Mouse (Mus musculus) liver, postnatal 0 days (tissue): Measurements from ENCODE around the gene Rpl4. TPM values are rescaled to one million over a fixed set of nuclear protein-coding genes. Genes with fewer than 3 reads are reported as not detected.
A peak's percentile ranks its signal among the peaks of the same experiment; 100 is the strongest.

Source experiments
- ATAC-seq: fragments of 200-750 bp; cut with Nextera tagmentation; 2 replicates; pipeline ENCODE4 v1.8.0; 2017; ENCODE audit warnings: mild to moderate bottlenecking, moderate library complexity
- DNase-seq: peaks from one replicate; pipeline ENCODE4 v3.0.0-alpha.2; 2016
- H3K27ac ChIP-seq: fragments of 300-500 bp; sonication (generic); 2 replicates; pipeline ENCODE4 v1.5.1; 2014; ENCODE audit warnings: antibody characterized with exemption, moderate library complexity, mild to moderate bottlenecking, low read depth
- H3K27me3 ChIP-seq: fragments of 300-500 bp; sonication (generic); 2 replicates; pipeline ENCODE4 v1.6.1; 2014; ENCODE audit warnings: low read length, control low read depth, mixed read lengths; ENCODE audit not compliant: insufficient read depth
- H3K36me3 ChIP-seq: fragments of 300-500 bp; sonication (generic); replicated peaks from 2 replicates; pipeline ENCODE4 v1.6.1; 2014; ENCODE audit warnings: mild to moderate bottlenecking, control low read depth, low read length, moderate library complexity, mixed read lengths; ENCODE audit not compliant: insufficient read depth
- H3K4me1 ChIP-seq: fragments of 300-500 bp; sonication (generic); 2 replicates; pipeline ENCODE4 v1.6.1; 2014; ENCODE audit warnings: antibody characterized with exemption, mild to moderate bottlenecking, control low read depth; ENCODE audit not compliant: insufficient read depth
- H3K4me2 ChIP-seq: fragments of 300-500 bp; sonication (generic); 2 replicates; pipeline ENCODE4 v1.6.1; 2014; ENCODE audit warnings: low read depth, mild to moderate bottlenecking, low read length, moderate library complexity, mixed read lengths
- H3K4me3 ChIP-seq: fragments of 300-500 bp; sonication (generic); 2 replicates; pipeline ENCODE4 v1.5.1; 2014; ENCODE audit warnings: low read depth, low read length
- H3K9ac ChIP-seq: fragments of 300-500 bp; sonication (generic); replicated peaks from 2 replicates; pipeline ENCODE4 v1.6.1; 2014; ENCODE audit warnings: mild to moderate bottlenecking, moderate library complexity
- H3K9me3 ChIP-seq: fragments of 300-500 bp; sonication (generic); 2 replicates; pipeline ENCODE4 v1.6.1; 2016; ENCODE audit warnings: mild to moderate bottlenecking, control low read depth, low read length, mixed read lengths
- CTCF ChIP-seq: sonication (generic); IDR thresholded peaks from 2 replicates; pipeline ENCODE4 v1.5.1; 2016; ENCODE audit warnings: antibody characterized with exemption, low read depth
- EP300 ChIP-seq: IDR thresholded peaks from 2 replicates; pipeline ENCODE4 v1.6.1; 2016; ENCODE audit warnings: antibody characterized with exemption, low read depth, mild to moderate bottlenecking
- WGBS: fragments of 180-500 bp; shearing (Covaris S2); extraction: QIAGEN DNeasy Blood & Tissue Kit; methylation state at CpG from one replicate; pipeline ENCODE4 v1.1.7; 2014; ENCODE audit not compliant: insufficient replicate concordance; 5-methylcytosine and 5-hydroxymethylcytosine counted together
- polyA plus RNA-seq: library from polyadenylated mRNA; unstranded; fragments of >200 nt; fragmentation: Nextera tagmentation; extraction: Ambion mirVana; gene quantifications from 2 replicates; pipeline ENCODE4 v1.2.1, GENCODE M21; 2015

Rpl4 gene
- polyA plus RNA-seq, 1 experiment from 2014 or later, result 612 TPM

DNA sequence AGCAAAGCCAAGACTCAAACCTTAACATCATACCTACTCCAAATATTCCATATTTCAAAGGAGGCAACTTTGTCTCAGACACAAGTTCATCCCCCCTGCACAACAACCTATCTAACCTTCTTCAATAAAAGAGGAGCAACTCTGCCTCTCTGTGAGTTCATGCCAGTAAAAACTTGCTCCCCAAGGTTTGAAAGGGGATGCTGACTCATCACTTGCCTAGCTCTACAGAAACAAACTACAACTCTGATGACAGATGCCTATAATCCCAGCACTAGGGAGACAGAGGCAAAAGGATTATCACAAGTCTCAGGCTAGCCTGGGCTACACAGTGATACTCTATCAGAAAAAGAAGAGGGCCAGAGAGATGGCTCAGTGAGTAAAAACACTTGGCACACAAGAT, 44.7 kb downstream of the Rpl4 start:
- TF ChIP-seq EP300, result no peak
- TF ChIP-seq CTCF, result no peak
- no peak for ATAC-seq
- H3K36me3 ChIP-seq, result peaks cover 10% of the 10 kb centered on the region; the same call in 1 of the 2 replicates
- H3K9me3 ChIP-seq, result no peaks in the 10 kb centered on the region
- no peak overlapping the region for H3K27ac ChIP-seq
- no peak overlapping the region for H3K4me3 ChIP-seq
- no peaks in the 10 kb centered on the region for H3K27me3 ChIP-seq
- H3K4me2 ChIP-seq, result no peak overlapping the region
- no peak for DNase-seq
- no peak overlapping the region for H3K9ac ChIP-seq
- H3K4me1 ChIP-seq, result peaks cover 20% of the 10 kb centered on the region

DNA sequence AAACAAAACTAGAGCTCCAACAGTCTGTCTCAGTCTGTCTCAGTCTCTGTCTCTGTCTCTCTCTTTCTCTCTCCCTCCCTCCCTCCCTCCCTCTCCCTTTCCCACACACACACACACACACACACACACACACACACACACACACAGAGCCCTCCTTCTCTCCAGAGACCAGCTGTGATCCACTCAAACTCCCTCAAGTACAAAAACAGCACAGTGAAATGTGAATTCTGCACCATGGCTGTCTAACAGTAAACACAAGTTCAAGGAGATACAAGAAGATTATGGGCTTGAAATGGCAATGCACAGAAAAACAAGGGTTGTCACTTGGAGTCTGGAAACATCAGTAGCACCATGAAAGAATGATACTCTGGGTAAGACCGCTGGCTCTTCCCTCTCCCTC, 46.1 kb downstream of the Rpl4 start:
- 90% methylated on average over 1 of the region's 1 CpGs for WGBS
- ATAC-seq, result no peak
- 0 out of 2 replicates have a peak, but pooled peaks cover 2% of the 10 kb centered on the region for H3K36me3 ChIP-seq

DNA sequence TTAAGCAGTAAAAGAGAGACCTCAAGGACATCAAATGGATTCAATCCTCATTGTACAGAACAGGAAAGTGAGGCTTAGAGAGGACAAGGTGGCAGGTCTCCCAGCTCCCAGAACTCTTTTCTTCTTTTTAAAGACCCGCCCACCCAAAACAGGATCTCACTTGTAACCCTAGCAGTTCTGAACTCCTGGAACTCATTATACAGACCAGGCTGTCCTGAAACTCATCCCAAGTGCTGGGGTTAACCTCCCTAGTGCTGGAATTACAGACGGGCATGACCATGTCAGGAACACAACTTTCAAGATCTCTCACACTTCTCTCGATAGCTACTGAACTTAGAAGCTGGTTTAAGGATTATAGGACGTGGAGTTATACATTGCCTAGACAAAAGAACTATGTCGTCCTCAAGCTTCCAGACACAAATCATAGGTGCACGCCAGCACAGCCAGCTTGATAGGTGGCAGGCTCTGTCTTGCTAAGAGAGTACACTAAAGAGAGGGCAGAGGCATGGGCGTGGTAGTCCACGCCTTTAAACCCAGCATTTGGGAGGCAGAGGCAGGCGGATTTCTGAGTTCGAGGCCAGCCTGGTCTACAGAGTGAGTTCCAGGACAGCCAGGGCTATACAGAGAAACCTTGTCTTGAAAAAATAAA, 46.7 kb downstream of the Rpl4 start:
- no peak overlapping the region for H3K4me2 ChIP-seq
- H3K4me3 ChIP-seq, result no peak overlapping the region
- no peaks in the 10 kb centered on the region for H3K36me3 ChIP-seq
- no peaks in the 10 kb centered on the region for H3K27me3 ChIP-seq
- DNase-seq (no peak), ATAC-seq (no peak)
- WGBS, result 81% methylated on average over 10 of the region's 10 CpGs
- no peak overlapping the region for H3K27ac ChIP-seq
- H3K9ac ChIP-seq, result no peak overlapping the region
- TF ChIP-seq CTCF, result no peak
- no peak for TF ChIP-seq EP300
- peaks cover 22% of the 10 kb centered on the region for H3K4me1 ChIP-seq
- no peaks in the 10 kb centered on the region for H3K9me3 ChIP-seq

More for the DNA sequence above, 46.1 kb downstream of the Rpl4 start:
- Histone ChIP-seq H3K27ac (no peak overlapping the region), H3K9ac (no peak overlapping the region), H3K4me1 (peaks cover 20% of the 10 kb centered on the region), H3K4me3 (no peak overlapping the region), H3K9me3 (no peaks in the 10 kb centered on the region), H3K4me2 (no peak overlapping the region), H3K27me3 (no peaks in the 10 kb centered on the region)
- TF ChIP-seq EP300, result no peak
- no peak for TF ChIP-seq CTCF
- DNase-seq, result no peak

DNA sequence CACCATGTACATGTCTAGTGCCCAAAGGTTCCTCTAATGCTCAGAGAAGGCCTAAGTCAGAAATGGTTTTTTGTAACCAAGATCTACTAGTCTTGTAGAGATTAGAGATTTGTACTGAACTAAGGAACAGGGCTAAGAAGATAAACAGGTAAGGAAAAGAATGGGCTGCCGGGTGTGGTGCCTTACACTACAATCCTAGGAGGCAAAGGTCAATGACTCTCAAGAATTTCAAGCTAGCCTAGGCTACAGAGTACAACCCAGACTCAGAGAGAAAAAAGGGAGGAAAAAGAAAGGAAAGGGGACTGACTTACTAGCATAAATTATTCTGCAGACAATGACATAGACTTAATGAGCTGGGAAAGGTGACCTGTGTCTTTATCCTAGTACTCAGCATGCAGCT, 47.4 kb downstream of the Rpl4 start:
- no peaks in the 10 kb centered on the region for H3K9me3 ChIP-seq
- H3K4me2 ChIP-seq, result no peak overlapping the region
- DNase-seq (no peak), ATAC-seq (no peak)
- peaks cover 24% of the 10 kb centered on the region for H3K4me1 ChIP-seq
- H3K9ac ChIP-seq, result no peak overlapping the region
- TF ChIP-seq CTCF (no peak), EP300 (no peak)
- H3K4me3 ChIP-seq, result no peak overlapping the region
- H3K36me3 ChIP-seq, result no peaks in the 10 kb centered on the region
- H3K27ac ChIP-seq, result no peak overlapping the region
- H3K27me3 ChIP-seq, result no peaks in the 10 kb centered on the region
- WGBS, result 63% methylated on average over 1 of the region's 1 CpGs

DNA sequence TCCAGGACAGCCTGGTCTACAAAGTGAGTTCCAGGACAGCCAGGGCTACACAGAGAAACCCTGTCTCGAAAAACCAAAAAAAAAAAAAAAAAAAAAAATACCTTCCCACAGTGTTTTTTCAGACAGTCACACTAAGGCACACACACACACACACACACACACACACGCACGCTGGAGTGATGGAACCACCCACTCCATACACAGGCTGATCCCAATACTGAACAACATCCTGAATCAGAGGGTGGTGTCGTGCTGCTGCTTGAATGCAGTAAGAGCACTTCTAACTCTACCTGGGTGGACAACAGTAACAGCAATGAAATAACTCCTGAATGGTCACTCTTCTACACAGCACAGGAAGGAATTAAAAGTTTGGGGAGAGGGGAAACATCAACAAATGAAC, 48.3 kb downstream of the Rpl4 start:
- Histone ChIP-seq H3K36me3 (no peaks in the 10 kb centered on the region), H3K9ac (no peak overlapping the region), H3K27ac (no peak overlapping the region), H3K9me3 (no peaks in the 10 kb centered on the region), H3K27me3 (no peaks in the 10 kb centered on the region), H3K4me3 (no peak overlapping the region), H3K4me2 (no peak overlapping the region), H3K4me1 (peaks cover 26% of the 10 kb centered on the region)
- 72% methylated on average over 4 of the region's 4 CpGs for WGBS
- ATAC-seq, result no peak
- no peak for DNase-seq
- TF ChIP-seq EP300, result no peak
- TF ChIP-seq CTCF, result no peak

DNA sequence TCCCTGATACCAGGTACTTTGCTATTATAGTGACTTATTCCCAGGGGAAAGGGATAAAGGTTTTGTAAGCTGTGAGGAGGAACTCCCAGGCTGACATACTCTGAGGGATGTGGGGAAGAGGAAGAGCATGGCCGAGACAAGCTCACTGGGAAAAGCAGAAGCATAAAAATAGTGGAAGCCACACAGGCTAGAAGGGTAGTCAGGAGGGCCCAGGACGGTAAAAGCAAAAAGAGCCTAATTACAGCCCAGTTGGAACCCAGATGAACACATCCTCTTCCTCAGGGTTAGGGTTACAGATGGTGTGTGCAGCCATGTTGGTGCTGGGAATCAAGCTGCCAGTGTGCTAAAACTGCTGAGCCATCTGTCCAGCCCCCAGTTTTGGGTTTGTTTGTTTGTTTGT, 48.9 kb downstream of the Rpl4 start:
- WGBS, result 40% methylated on average over 2 of the region's 2 CpGs
- TF ChIP-seq EP300 (no peak), CTCF (no peak)

DNA sequence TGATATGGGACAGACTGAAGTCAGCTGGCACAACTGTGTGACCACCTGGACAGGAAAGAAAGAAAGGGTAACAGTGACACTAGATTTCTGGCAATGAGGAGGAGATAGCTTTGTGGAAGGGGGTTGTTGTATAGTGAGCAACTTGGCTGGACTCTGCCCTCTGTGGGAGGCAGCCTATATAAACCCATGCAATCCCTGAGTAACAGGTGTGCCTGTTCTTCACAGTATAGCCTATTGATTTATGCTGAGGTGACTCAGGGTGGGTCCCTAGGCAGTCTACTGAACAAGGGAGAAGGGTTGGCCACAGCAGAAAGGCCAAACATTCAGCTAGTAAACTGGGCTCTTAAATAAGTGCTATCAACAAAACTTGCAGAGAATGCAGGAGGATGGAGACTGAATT, 52.6 kb downstream of the Rpl4 start:
- Histone ChIP-seq H3K4me1 (peaks cover 25% of the 10 kb centered on the region), H3K4me2 (no peak overlapping the region), H3K36me3 (no peaks in the 10 kb centered on the region), H3K27ac (no peak overlapping the region), H3K9ac (no peak overlapping the region), H3K27me3 (no peaks in the 10 kb centered on the region), H3K4me3 (no peak overlapping the region), H3K9me3 (no peaks in the 10 kb centered on the region)
- no peak for DNase-seq
- TF ChIP-seq CTCF (no peak), EP300 (no peak)
- peak; percentile 27; the same call in 1 of the 2 replicates for ATAC-seq

More for the DNA sequence above, 48.9 kb downstream of the Rpl4 start:
- no peaks in the 10 kb centered on the region for H3K36me3 ChIP-seq
- H3K27ac ChIP-seq, result no peak overlapping the region
- H3K9ac ChIP-seq, result no peak overlapping the region
- ATAC-seq (no peak), DNase-seq (no peak)
- H3K4me3 ChIP-seq, result no peak overlapping the region
- no peaks in the 10 kb centered on the region for H3K9me3 ChIP-seq
- H3K27me3 ChIP-seq, result no peaks in the 10 kb centered on the region
- no peak overlapping the region for H3K4me2 ChIP-seq
- peaks cover 26% of the 10 kb centered on the region for H3K4me1 ChIP-seq
